Mouse (Mus musculus): ENCODE data around the gene Sprtn.

DNA sequence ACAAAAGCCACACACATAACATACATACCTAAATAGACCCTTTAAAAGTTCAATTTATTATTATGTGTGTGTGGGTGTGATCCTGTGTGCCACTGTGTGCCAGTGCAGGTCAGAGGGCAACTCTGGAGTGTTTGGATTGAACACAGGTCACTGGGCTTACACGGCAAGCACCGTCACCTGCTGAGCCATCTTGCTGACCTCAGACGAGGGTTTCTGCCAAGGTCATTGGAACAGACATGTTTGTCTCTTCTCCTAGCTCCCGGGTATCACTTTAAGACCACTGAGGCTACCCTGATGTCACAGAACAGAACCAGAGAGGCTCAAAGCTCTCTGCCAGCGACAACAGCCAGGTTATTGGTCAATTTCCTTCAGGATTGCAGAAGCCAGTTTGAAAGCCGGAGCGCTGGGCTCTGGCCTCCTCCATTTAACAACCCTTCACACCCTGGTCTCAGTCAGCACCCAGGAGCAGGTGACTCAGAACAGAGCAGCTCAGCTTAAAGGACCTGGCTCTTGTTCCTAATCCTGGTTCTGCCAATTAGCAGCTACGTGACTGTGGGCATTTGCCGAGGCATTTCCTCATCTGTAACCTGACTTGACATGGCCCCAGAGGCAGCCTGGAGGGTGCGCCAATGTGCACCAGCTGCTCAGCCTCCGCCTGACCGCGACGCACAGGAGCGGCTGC lies 26.4 kb downstream of the Sprtn start:
- TF ChIP-seq MAFK (IDR thresholded peaks at IDR 0.05; ENCODE audit: insufficient read depth, low read depth, low read length) (no peak), ZNF384 (IDR thresholded peaks at IDR 0.05; ENCODE audit: low read depth, low read length) (no peak), CHD2 (IDR thresholded peaks at IDR 0.05; ENCODE audit: low read depth, low read length) (no peak), HCFC1 (IDR thresholded peaks at IDR 0.05; ENCODE audit: borderline replicate concordance, insufficient read depth, low read length) (no peak), ZC3H11A (IDR thresholded peaks at IDR 0.05; ENCODE audit: borderline replicate concordance, low read depth, low read length) (no peak)

All from ES-E14 (cell line).